Mouse (Mus musculus): ENCODE measurements around the gene March10.

DNA sequence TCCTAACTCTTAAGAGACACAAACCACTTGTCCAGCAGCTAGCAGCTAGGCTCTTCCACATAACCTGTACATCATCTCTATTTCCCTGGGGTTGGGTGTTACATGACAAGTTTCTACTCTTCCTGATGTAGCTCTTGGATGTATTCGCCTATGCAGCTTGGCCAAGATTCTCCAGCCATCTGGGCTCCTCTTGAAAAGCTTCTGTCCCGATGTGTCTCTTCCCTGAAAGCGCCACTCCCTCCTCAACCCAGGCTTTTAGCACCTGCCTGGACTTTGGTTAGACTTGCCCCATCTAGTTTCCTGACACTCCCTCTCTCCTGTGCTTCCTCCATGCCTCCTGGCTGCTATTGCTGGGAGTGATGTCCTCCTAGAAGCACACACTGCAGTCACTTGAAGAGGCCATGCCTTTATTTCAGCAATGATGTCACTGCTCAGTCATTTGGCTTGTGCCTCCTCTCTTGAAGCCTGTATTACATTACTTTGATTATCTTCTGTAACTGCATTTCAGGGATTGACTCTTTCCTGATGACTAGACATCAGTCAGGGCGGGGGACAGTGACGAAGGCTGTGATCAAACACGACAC lies 38.3 kb upstream of the March10 start:
- TF ChIP-seq ZC3H11A (IDR thresholded peaks at IDR 0.05; ENCODE audit: borderline replicate concordance, low read depth, low read length) (no peak), HCFC1 (IDR thresholded peaks at IDR 0.05; ENCODE audit: borderline replicate concordance, insufficient read depth, low read length) (no peak)

Measured in ES-E14 (cell line).